Mouse (Mus musculus) C2C12 (cell line): ENCODE results near the gene Ube2e2.

Experiments used
- CEBPB ChIP-seq: IDR thresholded peaks from one replicate; pipeline ENCODE4 v1.6.1; 2011; ENCODE audit warnings: low read depth, mild to moderate bottlenecking, control low read depth, moderate library complexity
- CTCF ChIP-seq: IDR thresholded peaks from one replicate; pipeline ENCODE4 v1.5.1; 2011; ENCODE audit not compliant: control insufficient read depth, insufficient read depth, insufficient read length
- MAX ChIP-seq: IDR thresholded peaks from one replicate; pipeline ENCODE4 v1.6.1; 2011; ENCODE audit warnings: mild to moderate bottlenecking, control low read depth
- USF1 ChIP-seq: IDR thresholded peaks from one replicate; pipeline ENCODE4 v1.6.1; 2011; ENCODE audit warnings: low read depth, mild to moderate bottlenecking, control low read depth, moderate library complexity

DNA sequence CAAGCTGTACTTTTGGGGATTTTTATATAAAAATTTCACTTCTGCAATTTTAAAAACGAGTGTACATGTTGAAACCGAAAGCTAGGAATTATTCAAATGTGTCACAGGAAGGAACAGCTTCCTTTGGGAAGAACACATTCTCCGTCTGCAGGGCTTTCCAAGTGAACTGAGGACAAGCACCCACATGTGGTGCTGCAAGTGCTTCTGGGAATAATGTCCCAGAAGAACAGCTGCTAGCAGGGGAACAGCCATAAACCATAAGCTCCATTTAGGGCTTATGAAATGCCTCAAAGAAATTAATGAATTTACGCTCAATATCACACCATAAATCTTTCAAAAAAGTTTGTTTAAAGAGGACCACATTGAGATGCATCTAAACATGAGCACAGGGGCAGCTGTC, 162.9 kb downstream of the Ube2e2 start:
- TF ChIP-seq CTCF (no peak), USF1 (no peak), MAX (no peak), CEBPB (no peak)
